Mouse (Mus musculus) liver, embryonic 18 days (tissue): ENCODE results near the gene Ccdc107. TPM values are rescaled to one million over a fixed set of nuclear protein-coding genes. Genes with fewer than 3 reads are reported as not detected.

Experiments used
- polyA plus RNA-seq: library from polyadenylated mRNA; depleted of rRNA; stranded (reverse); fragments of >200 nt; gene quantifications from 2 replicates; pipeline ENCODE4 v1.2.3, GENCODE M21; 2012; rRNA removed

The Ccdc107 gene
- 61.8 and 73.3 TPM in 2 replicates for polyA plus RNA-seq

GRCm38 (mm10) chr4:43492821-43493185 lies at the start of gene Ccdc107:
Gene Ccdc107 (plus strand): TSS chr4:43492900.

GRCm38 (mm10) chr4:43454041-43454836 lies 38.5 kb upstream of the Ccdc107 start, which contains the start of gene Cd72:
Gene Cd72 (minus strand): TSS chr4:43454628.

GRCm38 (mm10) chr4:43483535-43484091 lies 9.1 kb upstream of the Ccdc107 start, which contains the start of gene Sit1:
Gene Sit1 (minus strand): TSS chr4:43483734.

GRCm38 (mm10) chr4:43499407-43500333 lies 7.0 kb downstream of the Ccdc107 start, which contains the start of gene Arhgef39:
Gene Arhgef39 (minus strand): TSS chr4:43499695.

DNA sequence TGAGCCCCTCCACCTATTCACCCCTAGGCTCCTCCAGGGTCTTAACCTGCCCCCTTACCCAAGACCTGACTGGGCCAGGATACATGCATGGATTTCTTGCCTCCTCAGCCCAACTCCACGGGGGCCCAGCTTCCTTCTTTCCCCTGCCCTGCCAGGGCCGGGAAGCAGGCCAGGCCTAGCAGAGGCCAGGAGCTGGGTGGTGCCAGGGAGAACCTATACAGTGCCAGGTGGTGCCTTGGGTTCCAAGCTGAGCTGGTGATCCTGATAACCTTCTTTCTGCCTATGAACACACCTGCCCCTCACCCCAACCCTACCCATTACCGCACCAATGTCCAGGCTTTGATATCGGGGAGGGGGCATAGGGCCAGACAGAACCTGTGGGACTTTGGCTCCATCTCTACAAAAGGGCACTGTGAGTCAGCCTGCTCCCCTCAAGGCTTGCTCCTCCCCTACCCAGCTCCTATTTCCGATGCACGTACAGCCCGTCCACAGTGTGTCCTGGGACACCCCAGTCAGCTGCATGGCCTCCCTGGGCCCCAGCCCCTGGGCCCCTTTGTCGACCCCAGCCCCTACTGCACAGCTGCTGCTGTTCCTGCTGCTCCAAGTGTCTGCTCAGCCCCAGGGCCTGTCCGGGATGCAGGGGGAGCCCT lies 14.0 kb downstream of the Ccdc107 start, which contains the start of gene Car9:
TSS of gene Car9 (plus strand) at position 431 of the 650 bp plus-strand sequence.

Other genes with a start within 250 kb of the Ccdc107 start
- gene Atp8b5, start 225.7 kb upstream of the Ccdc107 start, polyA plus RNA-seq, result 0.24 and 0.25 TPM in 2 replicates
- gene Rusc2, start 110.9 kb upstream of the Ccdc107 start, polyA plus RNA-seq, result 2.9 and 4.0 TPM in 2 replicates
- gene Fam166b, start 63.8 kb upstream of the Ccdc107 start, polyA plus RNA-seq, result 0.08 and 0.11 TPM in 2 replicates
- 5.2 and 5.5 TPM in 2 replicates for gene Tesk1, start 51.0 kb upstream of the Ccdc107 start, polyA plus RNA-seq
- 5.9 and 7.6 TPM in 2 replicates for gene Cd72, start 38.3 kb upstream of the Ccdc107 start, polyA plus RNA-seq
- gene Sit1, start 9.2 kb upstream of the Ccdc107 start, polyA plus RNA-seq, result 0.66 and 0.95 TPM in 2 replicates
- 21.6 and 29.0 TPM in 2 replicates for gene Arhgef39, start 6.8 kb downstream of the Ccdc107 start, polyA plus RNA-seq
- 1.2 TPM in 2 replicates for gene Car9, start 14.1 kb downstream of the Ccdc107 start, polyA plus RNA-seq
- 7.9 and 9.7 TPM in 2 replicates for gene Tpm2, start 30.9 kb downstream of the Ccdc107 start, polyA plus RNA-seq
- gene Creb3, start 69.4 kb downstream of the Ccdc107 start, polyA plus RNA-seq, result 18.2 and 19.5 TPM in 2 replicates
- gene Tln1, start 69.8 kb downstream of the Ccdc107 start, polyA plus RNA-seq, result 24.2 and 32.2 TPM in 2 replicates
- gene Rgp1, start 85.8 kb downstream of the Ccdc107 start, polyA plus RNA-seq, result 13.1 and 16.8 TPM in 2 replicates
- gene Gba2, start 86.0 kb downstream of the Ccdc107 start, polyA plus RNA-seq, result 10.0 and 13.0 TPM in 2 replicates
- gene Msmp, start 91.6 kb downstream of the Ccdc107 start, polyA plus RNA-seq, result 0.04 TPM in 1 of 2 replicates, not detected in the other
- gene Npr2, start 139.0 kb downstream of the Ccdc107 start, polyA plus RNA-seq, result 2.2 and 2.9 TPM in 2 replicates
- 0.25 and 0.35 TPM in 2 replicates for gene Spag8, start 160.7 kb downstream of the Ccdc107 start, polyA plus RNA-seq
- 52.1 and 54.6 TPM in 2 replicates for gene Hint2, start 163.6 kb downstream of the Ccdc107 start, polyA plus RNA-seq
- gene Tmem8b, start 176.1 kb downstream of the Ccdc107 start, polyA plus RNA-seq, result 0.26 and 0.30 TPM in 2 replicates
- under 0.01 and 0.03 TPM in 2 replicates for gene Fam221b, start 176.2 kb downstream of the Ccdc107 start, polyA plus RNA-seq
- gene Olfr70, start 207.9 kb downstream of the Ccdc107 start, polyA plus RNA-seq, result not detected in 2 replicates
- gene Olfr71, start 217.4 kb downstream of the Ccdc107 start, polyA plus RNA-seq, result not detected in 2 replicates
- gene Hrct1, start 234.3 kb downstream of the Ccdc107 start, polyA plus RNA-seq, result 0.28 and 0.39 TPM in 2 replicates
- 0.07 and 0.10 TPM in 2 replicates for gene Spaar, start 237.1 kb downstream of the Ccdc107 start, polyA plus RNA-seq